Mouse (Mus musculus): Measurements from ENCODE around the gene Rsg1.

- TF ChIP-seq CTCF (IDR thresholded peaks at IDR 0.05; ENCODE audit: control insufficient read depth, insufficient read depth, insufficient replicate concordance, low read depth, low read length), result peak; percentile 79; the same call in 1 of the 2 replicates
- no peak for TF ChIP-seq POLR2A (IDR thresholded peaks at IDR 0.05; ENCODE audit: control insufficient read depth, low read depth, low read length)
Observed at GRCm38 (mm10) chr4:141257440-141257839, 43.7 kb downstream of the Rsg1 start.
